Mouse (Mus musculus) stomach, embryonic 15.5 days (tissue): ENCODE results near the gene Gas2l1. TPM values are rescaled to one million over a fixed set of nuclear protein-coding genes. Genes with fewer than 3 reads are reported as not detected.
"Not testable (repeated sequence)": the region's sequence is repeated elsewhere in the genome, so short reads cannot be mapped to it uniquely, and the experiment has no call there.

Experiments used
- ATAC-seq: fragments of 200-750 bp; cut with Nextera tagmentation; 2 replicates; pipeline ENCODE4 v1.8.0; 2017; ENCODE audit warnings: low read depth, moderate number of reproducible peaks, moderate TSS enrichment; ENCODE audit not compliant: insufficient read depth, low FRiP score
- H3K27ac ChIP-seq: fragments of 300-500 bp; sonication (generic); 2 replicates; pipeline ENCODE4 v1.5.1; 2015; ENCODE audit warnings: mild to moderate bottlenecking, inconsistent platforms
- H3K27me3 ChIP-seq: fragments of 300-500 bp; sonication (generic); replicated peaks from 2 replicates; pipeline ENCODE4 v1.6.1; 2015; ENCODE audit warnings: inconsistent platforms
- H3K36me3 ChIP-seq: fragments of 300-500 bp; sonication (generic); 2 replicates; pipeline ENCODE4 v1.6.1; 2015; ENCODE audit warnings: inconsistent platforms
- H3K4me1 ChIP-seq: fragments of 300-500 bp; sonication (generic); 2 replicates; pipeline ENCODE4 v1.6.1; 2015; ENCODE audit warnings: inconsistent platforms
- H3K4me2 ChIP-seq: fragments of 300-500 bp; sonication (generic); 2 replicates; pipeline ENCODE4 v1.6.1; 2015; ENCODE audit warnings: mild to moderate bottlenecking, inconsistent platforms
- H3K4me3 ChIP-seq: fragments of 300-500 bp; sonication (generic); replicated peaks from 2 replicates; pipeline ENCODE4 v1.5.1; 2015; ENCODE audit warnings: inconsistent platforms
- H3K9ac ChIP-seq: fragments of 300-500 bp; sonication (generic); 2 replicates; pipeline ENCODE4 v1.6.1; 2015; ENCODE audit warnings: inconsistent platforms
- H3K9me3 ChIP-seq: fragments of 300-500 bp; sonication (generic); 2 replicates; pipeline ENCODE4 v1.6.1; 2016; ENCODE audit warnings: inconsistent platforms
- WGBS: fragments of 180-500 bp; shearing (Covaris S2); methylation state at CpG from one replicate; pipeline ENCODE4 v1.1.7; 2015; 5-methylcytosine and 5-hydroxymethylcytosine counted together
- polyA plus RNA-seq: library from polyadenylated mRNA; unstranded; fragments of >200 nt; fragmentation: Nextera tagmentation; extraction: Ambion mirVana; gene quantifications from 2 replicates; pipeline ENCODE4 v1.2.1, GENCODE M21; 2015

The Gas2l1 gene
- polyA plus RNA-seq, 1 experiment from 2014 or later = 26.3 TPM

DNA sequence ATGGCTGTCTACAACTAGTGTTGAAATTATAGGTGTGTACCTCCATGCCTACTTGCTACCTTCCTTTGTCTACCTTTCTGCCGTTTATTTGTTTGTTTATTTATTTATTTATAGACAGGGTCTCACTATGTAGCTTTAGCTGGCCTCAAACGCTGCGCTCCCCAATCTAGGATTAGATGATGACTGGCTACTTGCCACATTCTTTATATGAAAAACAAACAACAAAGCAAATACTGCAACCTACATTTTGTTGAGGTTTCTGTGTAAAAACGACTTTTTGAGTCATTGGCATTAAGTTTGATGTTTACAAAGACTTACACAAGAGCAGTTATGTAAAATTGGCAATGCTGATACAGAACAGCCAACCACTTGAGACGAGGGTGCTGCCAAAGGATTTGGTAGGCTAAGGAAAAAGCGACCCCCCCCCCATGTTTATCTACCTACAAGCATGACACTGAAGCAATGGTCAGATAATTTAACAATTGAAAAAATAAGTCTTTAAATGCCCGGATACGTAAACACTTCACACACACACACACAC, 31.4 kb upstream of the Gas2l1 start:
- no peaks in the 10 kb centered on the region for H3K27me3 ChIP-seq
- WGBS = 48% methylated on average over 8 of the region's 8 CpGs
- H3K9me3 ChIP-seq = no peaks in the 10 kb centered on the region
- H3K27ac ChIP-seq = no peak overlapping the region
- H3K4me3 ChIP-seq = peak overlapping the region; percentile 83
- peaks cover 22% of the 10 kb centered on the region for H3K4me1 ChIP-seq
- ATAC-seq = no peak
- peak overlapping the region; percentile 78 for H3K4me2 ChIP-seq
- no peak overlapping the region for H3K9ac ChIP-seq
- peaks cover 10% of the 10 kb centered on the region; the same call in 1 of the 2 replicates for H3K36me3 ChIP-seq

DNA sequence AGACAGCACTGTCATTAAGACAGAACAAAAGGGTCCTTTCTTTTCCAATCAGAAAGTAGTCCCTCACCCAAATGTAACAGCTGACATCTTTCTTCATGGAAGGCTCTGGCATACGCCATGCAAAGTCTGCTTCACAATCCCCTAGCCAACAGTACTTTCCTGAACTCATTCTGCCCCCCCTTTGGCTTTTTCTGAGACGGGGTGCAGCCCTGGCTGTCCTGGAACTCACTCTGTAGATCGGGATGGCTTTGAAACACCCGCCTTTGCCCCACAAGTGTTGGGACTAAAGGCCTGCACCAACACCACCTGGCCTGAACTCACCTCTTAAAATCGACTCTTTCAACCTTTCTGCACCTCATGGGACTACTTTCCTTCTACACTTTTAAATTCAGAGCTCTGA, 30.8 kb upstream of the Gas2l1 start:
- H3K4me1 ChIP-seq = peaks cover 16% of the 10 kb centered on the region; the same call in 1 of the 2 replicates
- peak overlapping the region; percentile 78 for H3K4me2 ChIP-seq
- H3K4me3 ChIP-seq = no peak overlapping the region
- H3K9me3 ChIP-seq = no peaks in the 10 kb centered on the region
- H3K36me3 ChIP-seq = peaks cover 14% of the 10 kb centered on the region; the same call in 1 of the 2 replicates
- H3K27ac ChIP-seq = no peak overlapping the region
- no peak for ATAC-seq
- no peaks in the 10 kb centered on the region for H3K27me3 ChIP-seq
- WGBS = 71% methylated on average over 5 of the region's 5 CpGs
- H3K9ac ChIP-seq = no peak overlapping the region

DNA sequence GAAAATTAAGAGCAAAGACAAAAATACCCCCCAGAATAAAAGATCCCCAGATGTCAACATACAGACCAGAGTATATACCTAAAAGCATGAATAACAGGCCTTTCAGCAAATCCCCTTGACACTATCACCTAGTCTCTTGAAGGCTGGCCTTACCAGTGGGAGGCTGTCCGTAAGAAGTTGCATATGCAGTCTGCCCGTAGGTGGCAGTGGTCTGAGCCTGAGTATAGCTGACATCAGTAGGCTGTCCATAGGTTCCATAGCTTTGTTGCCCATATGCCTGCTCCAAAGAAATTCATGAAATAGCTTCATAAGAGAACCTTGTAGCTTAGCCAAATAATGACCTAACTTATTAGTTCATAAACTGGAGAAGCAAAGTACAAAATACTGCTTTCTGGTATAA, 26.6 kb upstream of the Gas2l1 start:
- no peak overlapping the region for H3K27ac ChIP-seq
- H3K4me3 ChIP-seq = no peak overlapping the region
- H3K4me2 ChIP-seq = no peak overlapping the region
- H3K9me3 ChIP-seq = no peaks in the 10 kb centered on the region
- H3K27me3 ChIP-seq = no peaks in the 10 kb centered on the region
- H3K9ac ChIP-seq = no peak overlapping the region
- ATAC-seq = no peak
- 36% methylated on average over 2 of the region's 2 CpGs for WGBS
- 0 out of 2 replicates have a peak, but pooled peaks cover 3% of the 10 kb centered on the region for H3K4me1 ChIP-seq
- peaks cover 40% of the 10 kb centered on the region for H3K36me3 ChIP-seq

DNA sequence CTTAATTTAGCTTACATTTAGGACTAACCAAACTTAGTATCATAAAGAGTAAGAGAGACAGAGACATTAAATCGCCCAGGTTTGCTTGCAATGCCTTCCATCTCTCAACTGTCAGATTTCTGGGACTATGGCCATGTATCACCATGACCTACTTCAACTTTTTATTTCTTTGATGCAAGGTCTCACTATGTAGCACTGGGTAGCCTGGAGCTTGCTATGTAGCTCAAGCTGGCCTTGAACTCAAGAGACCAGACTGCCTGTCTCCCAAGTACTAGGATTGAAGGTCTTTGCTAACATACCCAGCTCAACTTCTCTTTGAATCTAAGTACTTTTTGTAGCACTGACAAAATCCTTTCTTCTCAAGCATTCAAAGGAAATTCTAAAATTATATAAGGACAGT, 24.0 kb upstream of the Gas2l1 start:
- H3K36me3 ChIP-seq = peaks cover 57% of the 10 kb centered on the region
- 93% methylated on average over 1 of the region's 1 CpGs for WGBS
- no peaks in the 10 kb centered on the region for H3K9me3 ChIP-seq
- H3K27me3 ChIP-seq = no peaks in the 10 kb centered on the region
- no peak overlapping the region for H3K4me2 ChIP-seq
- ATAC-seq = no peak
- H3K4me3 ChIP-seq = no peak overlapping the region
- no peak overlapping the region for H3K9ac ChIP-seq
- H3K27ac ChIP-seq = no peak overlapping the region
- 0 out of 2 replicates have a peak, but pooled peaks cover under 1% of the 10 kb centered on the region for H3K4me1 ChIP-seq

DNA sequence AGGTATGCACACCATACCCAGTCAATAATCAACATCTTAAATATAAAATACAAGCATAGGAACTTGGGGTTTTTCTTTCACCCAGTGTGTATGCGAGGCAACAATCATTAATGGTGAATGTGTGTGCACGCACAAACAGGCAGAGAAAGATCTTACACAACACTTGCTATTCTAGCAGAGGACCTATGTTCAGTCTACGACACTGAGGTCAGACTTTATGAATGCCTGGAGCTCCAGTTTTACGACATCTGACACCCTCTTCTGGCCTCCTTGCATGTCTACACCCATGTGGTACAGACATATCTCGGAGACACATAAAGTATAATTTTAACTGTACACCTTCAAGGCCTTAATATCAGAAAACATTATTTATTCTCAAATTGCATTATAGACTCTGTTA, 11.7 kb upstream of the Gas2l1 start:
- H3K27me3 ChIP-seq, H3K27ac ChIP-seq, H3K4me3 ChIP-seq, H3K4me1 ChIP-seq, H3K9me3 ChIP-seq, H3K4me2 ChIP-seq, ATAC-seq, H3K9ac ChIP-seq: not testable (repeated sequence)
- H3K36me3 ChIP-seq = peaks cover 63% of the 10 kb centered on the region
- 89% methylated on average over 4 of the region's 5 CpGs for WGBS

DNA sequence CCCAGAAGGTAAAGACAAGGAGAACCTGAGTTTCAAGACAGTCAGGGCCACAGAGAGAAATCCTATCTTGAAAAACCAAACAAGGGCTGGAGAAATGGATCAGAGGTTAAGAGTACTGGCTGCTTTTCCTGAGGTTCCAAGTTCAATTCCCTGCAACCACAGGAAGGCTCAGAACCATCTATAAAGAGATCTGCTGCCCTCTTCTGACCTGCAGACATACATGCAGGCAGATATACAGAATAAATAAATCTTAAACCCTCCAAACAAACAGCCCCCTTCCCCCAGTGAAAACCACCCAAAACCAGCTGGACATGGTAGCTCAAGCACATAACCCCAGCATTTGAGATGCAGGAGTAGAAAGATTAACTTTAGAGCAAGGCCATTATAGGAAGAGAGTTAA, 10.6 kb upstream of the Gas2l1 start:
- no peaks in the 10 kb centered on the region for H3K4me1 ChIP-seq
- H3K4me3 ChIP-seq = no peak overlapping the region
- H3K36me3 ChIP-seq = peaks cover 67% of the 10 kb centered on the region
- H3K4me2 ChIP-seq = no peak overlapping the region
- no peak overlapping the region for H3K27ac ChIP-seq
- ATAC-seq = no peak
- no peaks in the 10 kb centered on the region for H3K27me3 ChIP-seq
- no peaks in the 10 kb centered on the region for H3K9me3 ChIP-seq
- no peak overlapping the region for H3K9ac ChIP-seq

DNA sequence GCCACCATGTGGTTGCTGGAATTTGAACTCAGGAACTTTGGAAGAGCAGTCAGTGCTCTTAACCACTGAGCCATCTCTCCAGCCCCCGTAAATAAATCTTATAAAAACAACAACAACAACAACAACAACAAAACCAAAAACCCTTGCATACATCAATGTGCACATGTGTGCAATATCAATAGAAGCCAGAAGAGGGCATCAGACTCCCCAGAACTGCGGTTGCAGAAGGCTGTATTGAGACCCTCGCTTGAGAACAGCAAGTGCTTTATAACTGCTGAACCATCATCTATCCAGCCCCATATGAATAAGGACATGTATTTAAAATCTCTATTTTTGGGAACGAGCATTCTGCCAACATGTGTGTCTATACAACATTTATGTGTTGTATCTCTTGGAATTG, 9.8 kb upstream of the Gas2l1 start:
- Histone ChIP-seq H3K27ac (no peak overlapping the region), H3K27me3 (no peaks in the 10 kb centered on the region), H3K4me1 (no peaks in the 10 kb centered on the region), H3K9me3 (no peaks in the 10 kb centered on the region), H3K9ac (no peak overlapping the region), H3K36me3 (peaks cover 68% of the 10 kb centered on the region), H3K4me2 (no peak overlapping the region), H3K4me3 (no peak overlapping the region)
- 67% methylated on average over 4 of the region's 4 CpGs for WGBS
- no peak for ATAC-seq

DNA sequence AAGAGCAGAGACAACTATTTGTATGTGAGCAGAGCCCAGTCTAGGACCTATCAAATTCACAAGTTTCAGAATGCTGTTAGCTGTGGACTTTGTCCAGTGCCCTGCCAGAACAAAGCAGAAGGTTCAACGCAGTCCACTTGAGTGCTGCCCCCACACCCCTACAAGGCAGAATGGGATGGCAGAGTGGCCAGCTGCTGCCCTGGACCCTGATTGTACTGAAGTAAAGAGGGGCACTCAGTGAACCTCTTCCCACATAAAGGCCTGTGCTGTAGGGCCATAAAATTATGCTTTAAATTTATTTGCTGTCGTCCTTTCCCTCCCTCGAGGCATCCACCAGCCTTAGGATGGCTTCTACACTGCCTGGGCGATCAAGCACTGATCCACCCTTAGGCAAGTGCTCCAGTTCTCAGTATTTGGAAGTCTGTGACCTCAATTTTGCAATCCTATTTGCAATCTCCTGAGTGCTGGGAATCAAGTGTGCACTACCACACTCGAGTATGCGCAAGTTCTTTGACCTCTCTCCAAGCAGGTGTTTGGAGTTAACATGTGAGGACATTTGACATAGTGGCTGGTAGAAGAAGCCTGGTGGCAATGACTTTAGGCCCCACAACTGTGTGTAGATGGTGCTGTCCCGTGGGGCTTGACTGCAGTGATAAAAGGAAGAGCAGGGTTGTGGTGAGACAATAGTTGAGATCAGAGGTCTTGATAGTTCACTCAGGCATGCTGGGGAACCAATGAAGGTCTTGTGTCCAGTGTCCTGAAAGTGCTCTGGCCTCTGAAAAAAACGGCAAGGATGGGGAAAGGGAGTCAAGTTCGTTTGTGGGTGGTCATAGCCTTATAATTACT, 3.2 kb upstream of the Gas2l1 start:
- peaks cover 45% of the 10 kb centered on the region for H3K36me3 ChIP-seq
- H3K9ac ChIP-seq = no peak overlapping the region
- H3K4me2 ChIP-seq = no peak overlapping the region
- no peak for ATAC-seq
- H3K4me3 ChIP-seq = no peak overlapping the region
- 78% methylated on average over 9 of the region's 9 CpGs for WGBS
- H3K27me3 ChIP-seq = 0 out of 2 replicates have a peak, but pooled peaks cover 2% of the 10 kb centered on the region
- H3K9me3 ChIP-seq = no peaks in the 10 kb centered on the region
- H3K4me1 ChIP-seq = peaks cover 17% of the 10 kb centered on the region
- no peak overlapping the region for H3K27ac ChIP-seq

DNA sequence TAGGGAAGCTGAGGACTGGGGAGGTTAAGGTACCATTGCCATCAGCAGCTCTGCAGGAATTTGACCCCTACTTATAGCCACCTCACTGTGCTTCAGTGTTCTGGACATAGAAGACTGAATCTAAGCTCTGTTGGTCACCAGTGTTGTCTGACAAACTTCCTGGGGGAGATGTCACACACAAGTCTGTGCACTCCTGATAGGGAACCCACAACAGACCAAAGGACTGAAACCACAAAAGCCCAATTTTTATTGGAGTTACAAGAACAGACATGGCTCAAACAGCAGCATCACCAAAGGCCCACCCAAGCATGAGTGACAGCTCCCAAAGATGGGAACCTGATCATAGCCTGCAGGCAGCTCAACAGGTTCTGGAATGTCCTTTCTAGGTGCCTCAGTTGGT, 1.9 kb upstream of the Gas2l1 start:
- Histone ChIP-seq H3K9ac (no peak overlapping the region), H3K27me3 (0 out of 2 replicates have a peak, but pooled peaks cover 7% of the 10 kb centered on the region), H3K4me1 (peaks cover 29% of the 10 kb centered on the region), H3K27ac (no peak overlapping the region), H3K4me2 (no peak overlapping the region), H3K36me3 (peaks cover 34% of the 10 kb centered on the region), H3K4me3 (no peak overlapping the region), H3K9me3 (no peaks in the 10 kb centered on the region)
- ATAC-seq = no peak

DNA sequence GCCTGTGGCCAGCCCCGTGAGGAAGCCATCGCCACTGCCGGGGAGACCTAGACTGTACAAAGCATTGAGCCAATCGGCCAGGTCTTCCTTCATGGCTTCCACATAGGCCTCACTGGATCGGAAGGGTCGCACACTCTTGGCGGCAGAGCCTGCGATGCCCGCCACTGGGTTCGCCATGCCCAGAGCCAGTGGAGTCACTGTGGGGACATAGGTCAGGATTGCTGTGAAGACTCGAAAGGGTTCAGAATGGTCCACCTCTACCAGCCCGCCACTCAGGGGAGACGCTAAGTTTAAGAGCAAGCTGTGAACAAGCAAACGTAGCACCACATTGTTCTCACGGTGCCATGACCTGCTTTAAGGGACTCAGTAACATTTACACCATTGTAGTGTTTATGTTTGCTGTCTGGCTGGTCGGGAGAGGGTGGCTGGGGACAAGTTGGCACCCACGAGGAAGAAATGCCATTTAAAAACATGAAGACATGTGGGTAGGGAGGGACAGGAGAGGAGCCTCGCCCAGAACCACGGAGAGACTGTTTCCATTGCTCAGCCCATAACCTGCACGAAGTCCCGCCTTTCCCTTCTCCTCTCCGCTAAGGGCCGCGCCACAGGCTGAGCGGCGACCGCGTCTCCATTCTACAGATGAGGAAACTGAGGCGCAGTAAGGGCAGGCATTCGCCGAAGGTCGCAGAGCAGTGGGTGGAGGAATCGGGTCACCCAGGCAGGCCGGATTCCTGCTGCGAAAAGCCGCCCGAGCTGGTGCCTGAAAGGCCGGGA, 658 bp downstream of the Gas2l1 start:
- 15% methylated on average over 38 of the region's 38 CpGs for WGBS
- ATAC-seq = no peak
- Histone ChIP-seq H3K4me1 (peaks cover 45% of the 10 kb centered on the region), H3K36me3 (peaks cover 15% of the 10 kb centered on the region), H3K9ac (peak overlapping the region; percentile 77), H3K27ac (0 out of 2 replicates have a peak overlapping the region, but pooled peaks have one; percentile 26), H3K27me3 (peaks cover 28% of the 10 kb centered on the region), H3K4me3 (peak overlapping the region; percentile 87), H3K4me2 (peak overlapping the region; percentile 98), H3K9me3 (no peaks in the 10 kb centered on the region)

DNA sequence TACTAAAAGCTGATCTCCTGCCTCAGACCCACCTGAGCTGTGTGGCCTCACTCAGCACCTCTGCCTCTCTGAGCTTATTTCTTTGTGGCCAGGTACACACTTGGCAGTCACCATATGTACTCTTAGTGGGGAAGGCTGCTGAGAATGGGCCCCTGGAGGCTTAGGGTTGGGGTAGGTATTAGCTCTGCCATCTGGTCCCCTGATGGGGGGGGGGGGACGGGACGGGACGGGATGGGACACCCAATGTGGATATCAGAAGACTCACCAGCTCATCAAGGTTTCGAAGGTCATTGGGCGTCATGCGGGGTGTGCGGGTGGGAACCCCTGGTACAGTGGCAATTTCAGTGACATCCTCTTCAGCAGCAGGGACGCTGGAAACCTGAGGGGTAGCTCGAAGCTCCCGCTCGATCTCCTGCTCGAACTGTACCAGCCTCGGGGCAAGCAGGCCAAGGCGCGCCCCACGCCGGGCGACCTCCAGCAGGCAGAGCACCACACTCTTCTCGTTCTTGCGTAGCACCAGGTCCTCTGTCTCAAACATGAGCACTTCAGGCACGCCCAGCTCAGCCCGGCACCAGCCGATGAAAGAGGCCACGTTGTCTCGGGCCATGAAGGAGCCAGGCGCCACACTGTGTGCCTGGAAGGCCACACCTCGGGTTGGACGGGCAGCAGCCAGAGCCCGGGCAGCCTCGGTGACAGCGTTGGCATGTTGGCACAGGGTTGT, 1.4 kb downstream of the Gas2l1 start:
- Histone ChIP-seq H3K4me1 (peaks cover 49% of the 10 kb centered on the region), H3K27ac (no peak overlapping the region), H3K9me3 (no peaks in the 10 kb centered on the region), H3K9ac (no peak overlapping the region; the same call in 1 of the 2 replicates), H3K27me3 (peaks cover 35% of the 10 kb centered on the region), H3K4me2 (peak overlapping the region; percentile 98), H3K4me3 (peak overlapping the region; percentile 87), H3K36me3 (peaks cover 7% of the 10 kb centered on the region)
- WGBS = 60% methylated on average over 31 of the region's 31 CpGs
- no peak for ATAC-seq
